Mouse (Mus musculus) embryonic facial prominence, embryonic 15.5 days (tissue): ENCODE results near the gene Pnp. TPM values are rescaled to one million over a fixed set of nuclear protein-coding genes. Genes with fewer than 3 reads are reported as not detected.
"Not testable (repeated sequence)": the region's sequence is repeated elsewhere in the genome, so short reads cannot be mapped to it uniquely, and the experiment has no call there.

Experiments used
- ATAC-seq: fragments of 200-750 bp; cut with Nextera tagmentation; 2 replicates; pipeline ENCODE4 v1.8.0; 2017; ENCODE audit warnings: low read depth, moderate TSS enrichment; ENCODE audit not compliant: insufficient number of reproducible peaks, low FRiP score, low TSS enrichment
- H3K27ac ChIP-seq: fragments of 300-500 bp; sonication (generic); replicated peaks from 2 replicates; pipeline ENCODE4 v1.5.1; 2015; ENCODE audit warnings: mild to moderate bottlenecking, inconsistent platforms
- H3K27me3 ChIP-seq: fragments of 300-500 bp; sonication (generic); 2 replicates; pipeline ENCODE4 v1.6.1; 2015; ENCODE audit warnings: inconsistent platforms
- H3K36me3 ChIP-seq: fragments of 300-500 bp; sonication (generic); 2 replicates; pipeline ENCODE4 v1.6.1; 2015; ENCODE audit warnings: mild to moderate bottlenecking, inconsistent platforms
- H3K4me1 ChIP-seq: fragments of 300-500 bp; sonication (generic); 2 replicates; pipeline ENCODE4 v1.6.1; 2015; ENCODE audit warnings: inconsistent platforms
- H3K4me2 ChIP-seq: fragments of 300-500 bp; sonication (generic); replicated peaks from 2 replicates; pipeline ENCODE4 v1.6.1; 2015; ENCODE audit warnings: mild to moderate bottlenecking, inconsistent platforms
- H3K4me3 ChIP-seq: fragments of 300-500 bp; sonication (generic); replicated peaks from 2 replicates; pipeline ENCODE4 v1.5.1; 2015; ENCODE audit warnings: mild to moderate bottlenecking, inconsistent platforms
- H3K9ac ChIP-seq: fragments of 300-500 bp; sonication (generic); 2 replicates; pipeline ENCODE4 v1.6.1; 2015; ENCODE audit warnings: inconsistent platforms
- H3K9me3 ChIP-seq: fragments of 300-500 bp; sonication (generic); replicated peaks from 2 replicates; pipeline ENCODE4 v1.6.1; 2016; ENCODE audit warnings: inconsistent platforms
- WGBS: fragments of 180-500 bp; shearing (Covaris S2); methylation state at CpG from one replicate; pipeline ENCODE4 v1.1.7; 2015; 5-methylcytosine and 5-hydroxymethylcytosine counted together
- polyA plus RNA-seq: library from polyadenylated mRNA; unstranded; fragments of >200 nt; fragmentation: Nextera tagmentation; extraction: Ambion mirVana; gene quantifications from 2 replicates; pipeline ENCODE4 v1.2.1, GENCODE M21; 2015

The Pnp gene
- polyA plus RNA-seq, 1 experiment from 2014 or later: 55.5 TPM

GRCm38 (mm10) chr14:50957146-50957545, 26.3 kb downstream of the Pnp start:
- H3K4me3 ChIP-seq, ATAC-seq, H3K36me3 ChIP-seq, H3K4me1 ChIP-seq, H3K9ac ChIP-seq, H3K9me3 ChIP-seq, H3K4me2 ChIP-seq, H3K27ac ChIP-seq, H3K27me3 ChIP-seq: not testable (repeated sequence)
- WGBS: 58% methylated on average over 3 of the region's 3 CpGs

GRCm38 (mm10) chr14:50958289-50958995, 27.6 kb downstream of the Pnp start:
- not testable (repeated sequence) for H3K4me2 ChIP-seq, H3K9ac ChIP-seq, ATAC-seq, H3K4me3 ChIP-seq, H3K36me3 ChIP-seq, H3K9me3 ChIP-seq, H3K27me3 ChIP-seq, H3K4me1 ChIP-seq, H3K27ac ChIP-seq
- WGBS: 84% methylated on average over 5 of the region's 5 CpGs

GRCm38 (mm10) chr14:50968216-50968980, 37.5 kb downstream of the Pnp start:
- H3K4me2 ChIP-seq: no peak overlapping the region
- no peak overlapping the region for H3K4me3 ChIP-seq
- H3K27ac ChIP-seq: no peak overlapping the region
- ATAC-seq: no peak
- H3K9me3 ChIP-seq: no peaks in the 10 kb centered on the region
- 72% methylated on average over 5 of the region's 5 CpGs for WGBS
- no peaks in the 10 kb centered on the region for H3K36me3 ChIP-seq
- H3K27me3 ChIP-seq: no peaks in the 10 kb centered on the region
- 0 out of 2 replicates have a peak, but pooled peaks cover 5% of the 10 kb centered on the region for H3K4me1 ChIP-seq
- H3K9ac ChIP-seq: no peak overlapping the region

GRCm38 (mm10) chr14:50969041-50969440, 38.2 kb downstream of the Pnp start:
- no peak for ATAC-seq
- no peak overlapping the region for H3K4me2 ChIP-seq
- no peak overlapping the region for H3K27ac ChIP-seq
- H3K4me3 ChIP-seq: no peak overlapping the region
- no peaks in the 10 kb centered on the region for H3K9me3 ChIP-seq
- no peaks in the 10 kb centered on the region for H3K27me3 ChIP-seq
- H3K36me3 ChIP-seq: no peaks in the 10 kb centered on the region
- WGBS: 9% methylated on average over 1 of the region's 1 CpGs
- no peak overlapping the region for H3K9ac ChIP-seq
- 0 out of 2 replicates have a peak, but pooled peaks cover 5% of the 10 kb centered on the region for H3K4me1 ChIP-seq

- Histone ChIP-seq H3K9ac (no peak overlapping the region), H3K4me2 (no peak overlapping the region)
- ATAC-seq: no peak
Observed at GRCm38 (mm10) chr14:50969558-50970544, 39.0 kb downstream of the Pnp start.

GRCm38 (mm10) chr14:50970822-50971221, 39.9 kb downstream of the Pnp start:
- H3K4me1 ChIP-seq: 0 out of 2 replicates have a peak, but pooled peaks cover 5% of the 10 kb centered on the region
- no peak overlapping the region for H3K4me2 ChIP-seq
- no peak overlapping the region for H3K27ac ChIP-seq
- no peak overlapping the region for H3K9ac ChIP-seq
- H3K27me3 ChIP-seq: no peaks in the 10 kb centered on the region
- no peaks in the 10 kb centered on the region for H3K9me3 ChIP-seq
- no peaks in the 10 kb centered on the region for H3K36me3 ChIP-seq
- WGBS: 58% methylated on average over 1 of the region's 1 CpGs
- no peak for ATAC-seq
- H3K4me3 ChIP-seq: no peak overlapping the region

More at GRCm38 (mm10) chr14:50969558-50970544, 39.0 kb downstream of the Pnp start:
- H3K4me1 ChIP-seq: 0 out of 2 replicates have a peak, but pooled peaks cover 5% of the 10 kb centered on the region
- H3K27me3 ChIP-seq: no peaks in the 10 kb centered on the region
- no peak overlapping the region; the same call in 1 of the 2 replicates for H3K27ac ChIP-seq
- no peak overlapping the region for H3K4me3 ChIP-seq
- H3K36me3 ChIP-seq: no peaks in the 10 kb centered on the region
- H3K9me3 ChIP-seq: no peaks in the 10 kb centered on the region
- WGBS: 35% methylated on average over 12 of the region's 12 CpGs

GRCm38 (mm10) chr14:50973054-50973453, 42.2 kb downstream of the Pnp start:
- H3K9ac ChIP-seq, ATAC-seq, H3K9me3 ChIP-seq, H3K27me3 ChIP-seq, H3K4me3 ChIP-seq, H3K4me2 ChIP-seq, H3K27ac ChIP-seq, H3K36me3 ChIP-seq: not testable (repeated sequence)
- H3K4me1 ChIP-seq: peaks cover 11% of the 10 kb centered on the region; the same call in 1 of the 2 replicates
- 89% methylated on average over 5 of the region's 5 CpGs for WGBS

GRCm38 (mm10) chr14:50973700-50974099, 42.8 kb downstream of the Pnp start:
- Histone ChIP-seq H3K9ac (no peak overlapping the region), H3K36me3 (no peaks in the 10 kb centered on the region), H3K27ac (no peak overlapping the region), H3K4me3 (no peak overlapping the region), H3K4me1 (peaks cover 11% of the 10 kb centered on the region; the same call in 1 of the 2 replicates), H3K9me3 (no peaks in the 10 kb centered on the region), H3K27me3 (no peaks in the 10 kb centered on the region), H3K4me2 (no peak overlapping the region)
- no peak for ATAC-seq
- 28% methylated on average over 4 of the region's 4 CpGs for WGBS

GRCm38 (mm10) chr14:50975001-50975400, 44.1 kb downstream of the Pnp start:
- Histone ChIP-seq H3K36me3 (no peaks in the 10 kb centered on the region), H3K4me3 (no peak overlapping the region), H3K27ac (no peak overlapping the region), H3K4me1 (peaks cover 6% of the 10 kb centered on the region; the same call in 1 of the 2 replicates), H3K9me3 (no peaks in the 10 kb centered on the region), H3K4me2 (no peak overlapping the region), H3K9ac (no peak overlapping the region), H3K27me3 (no peaks in the 10 kb centered on the region)
- 58% methylated on average over 5 of the region's 5 CpGs for WGBS
- ATAC-seq: no peak

GRCm38 (mm10) chr14:50976674-50977073, 45.8 kb downstream of the Pnp start:
- Histone ChIP-seq H3K9me3 (no peaks in the 10 kb centered on the region), H3K27me3 (no peaks in the 10 kb centered on the region), H3K4me3 (no peak overlapping the region), H3K4me1 (peaks cover 6% of the 10 kb centered on the region; the same call in 1 of the 2 replicates), H3K9ac (no peak overlapping the region), H3K4me2 (peak overlapping the region; percentile 21), H3K27ac (no peak overlapping the region), H3K36me3 (no peaks in the 10 kb centered on the region)
- no peak for ATAC-seq
- WGBS: 12% methylated on average over 9 of the region's 9 CpGs

GRCm38 (mm10) chr14:50978451-50978850, 47.6 kb downstream of the Pnp start:
- H3K36me3 ChIP-seq, H3K27me3 ChIP-seq, H3K4me1 ChIP-seq, H3K27ac ChIP-seq, H3K4me3 ChIP-seq, ATAC-seq, H3K9ac ChIP-seq, H3K9me3 ChIP-seq, H3K4me2 ChIP-seq: not testable (repeated sequence)
- 93% methylated on average over 6 of the region's 6 CpGs for WGBS
